Mouse (Mus musculus) limb, embryonic 12.5 days (tissue): ENCODE results near the gene Ormdl2. TPM values are rescaled to one million over a fixed set of nuclear protein-coding genes. Genes with fewer than 3 reads are reported as not detected.

ENCODE experiments used
- ATAC-seq: fragments of 200-750 bp; cut with Nextera tagmentation; 2 replicates; pipeline ENCODE4 v1.8.0; 2017; ENCODE audit warnings: low read depth, moderate TSS enrichment; ENCODE audit not compliant: insufficient number of reproducible peaks, insufficient read depth, low FRiP score, low TSS enrichment
- H3K27ac ChIP-seq: fragments of 300-500 bp; sonication (generic); 2 replicates; pipeline ENCODE4 v1.5.1; 2016; ENCODE audit warnings: mild to moderate bottlenecking, moderate library complexity
- H3K27me3 ChIP-seq: fragments of 300-500 bp; sonication (generic); 2 replicates; pipeline ENCODE4 v1.6.1; 2016; ENCODE audit warnings: mild to moderate bottlenecking, moderate library complexity
- H3K36me3 ChIP-seq: fragments of 300-500 bp; sonication (generic); 2 replicates; pipeline ENCODE4 v1.6.1; 2016; ENCODE audit warnings: mild to moderate bottlenecking, moderate library complexity
- H3K4me1 ChIP-seq: fragments of 300-500 bp; sonication (generic); replicated peaks from 2 replicates; pipeline ENCODE4 v1.6.1; 2016
- H3K4me2 ChIP-seq: fragments of 300-500 bp; sonication (generic); 2 replicates; pipeline ENCODE4 v1.6.1; 2016; ENCODE audit warnings: mild to moderate bottlenecking, moderate library complexity
- H3K4me3 ChIP-seq: fragments of 300-500 bp; sonication (generic); replicated peaks from 2 replicates; pipeline ENCODE4 v1.5.1; 2016; ENCODE audit warnings: mild to moderate bottlenecking
- H3K9ac ChIP-seq: fragments of 300-500 bp; sonication (generic); replicated peaks from 2 replicates; pipeline ENCODE4 v1.6.1; 2016; ENCODE audit warnings: mild to moderate bottlenecking, moderate library complexity
- H3K9me3 ChIP-seq: fragments of 300-500 bp; sonication (generic); 2 replicates; pipeline ENCODE4 v1.6.1; 2016; ENCODE audit warnings: mild to moderate bottlenecking, moderate library complexity
- WGBS: fragments of 180-500 bp; shearing (Covaris S2); methylation state at CpG from one replicate; pipeline ENCODE4 v1.1.7; 2016; 5-methylcytosine and 5-hydroxymethylcytosine counted together
- polyA plus RNA-seq: library from polyadenylated mRNA; unstranded; fragments of >200 nt; fragmentation: Nextera tagmentation; extraction: Ambion mirVana; gene quantifications from 2 replicates; pipeline ENCODE4 v1.2.1, GENCODE M21; 2016

Gene Ormdl2
- polyA plus RNA-seq, 1 experiment from 2014 or later = 31.6 TPM

GRCm38 (mm10) chr10:128778441-128778840 is 43.0 kb downstream of the Ormdl2 start:
- peaks cover 8% of the 10 kb centered on the region for H3K9me3 ChIP-seq
- H3K9ac ChIP-seq = no peak overlapping the region
- no peaks in the 10 kb centered on the region for H3K27me3 ChIP-seq
- no peak overlapping the region for H3K4me3 ChIP-seq
- no peaks in the 10 kb centered on the region for H3K36me3 ChIP-seq
- 93% methylated on average over 2 of the region's 2 CpGs for WGBS
- H3K4me2 ChIP-seq = no peak overlapping the region
- peaks cover 22% of the 10 kb centered on the region for H3K4me1 ChIP-seq
- no peak for ATAC-seq
- H3K27ac ChIP-seq = peak overlapping the region; percentile 78

GRCm38 (mm10) chr10:128773685-128774084 is 47.8 kb downstream of the Ormdl2 start:
- Histone ChIP-seq H3K36me3 (peaks cover 3% of the 10 kb centered on the region; the same call in 1 of the 2 replicates), H3K9me3 (no peaks in the 10 kb centered on the region), H3K27ac (no peak overlapping the region), H3K9ac (no peak overlapping the region), H3K4me1 (peaks cover 5% of the 10 kb centered on the region), H3K4me2 (no peak overlapping the region), H3K27me3 (no peaks in the 10 kb centered on the region), H3K4me3 (no peak overlapping the region)
- WGBS = 26% methylated on average over 5 of the region's 5 CpGs
- 0 out of 2 replicates have a peak, but pooled peaks have one; percentile 15 for ATAC-seq

GRCm38 (mm10) chr10:128772895-128773294 is 48.5 kb downstream of the Ormdl2 start:
- Histone ChIP-seq H3K36me3 (peaks cover 10% of the 10 kb centered on the region; the same call in 1 of the 2 replicates), H3K4me1 (peaks cover 3% of the 10 kb centered on the region; the same call in 1 of the 2 replicates), H3K27me3 (no peaks in the 10 kb centered on the region), H3K4me2 (no peak overlapping the region), H3K4me3 (no peak overlapping the region), H3K9ac (no peak overlapping the region), H3K9me3 (no peaks in the 10 kb centered on the region), H3K27ac (no peak overlapping the region)
- ATAC-seq = no peak
- WGBS = 72% methylated on average over 2 of the region's 2 CpGs

Other genes starting within 250 kb of the Ormdl2 start
- 15.4 and 16.6 TPM in 2 replicates for gene Erbb3, start 232.0 kb downstream of the Ormdl2 start, polyA plus RNA-seq
- gene Rps26, start 194.9 kb downstream of the Ormdl2 start, polyA plus RNA-seq = 753 and 757 TPM in 2 replicates
- gene Ikzf4, start 175.7 kb downstream of the Ormdl2 start, polyA plus RNA-seq = 3.4 and 4.0 TPM in 2 replicates
- gene Suox, start 147.6 kb downstream of the Ormdl2 start, polyA plus RNA-seq = 14.7 and 16.7 TPM in 2 replicates
- gene Rab5b, start 125.4 kb downstream of the Ormdl2 start, polyA plus RNA-seq = 72.7 and 78.2 TPM in 2 replicates
- 0.71 and 1.2 TPM in 2 replicates for gene Pmel, start 117.5 kb downstream of the Ormdl2 start, polyA plus RNA-seq
- 147 and 161 TPM in 2 replicates for gene Cdk2, start 116.6 kb downstream of the Ormdl2 start, polyA plus RNA-seq
- 8.4 and 8.9 TPM in 2 replicates for gene Dgka, start 76.8 kb downstream of the Ormdl2 start, polyA plus RNA-seq
- gene Pym1, start 73.8 kb downstream of the Ormdl2 start, polyA plus RNA-seq = 54.2 and 55.2 TPM in 2 replicates
- gene Mmp19, start 30.7 kb downstream of the Ormdl2 start, polyA plus RNA-seq = 0.36 and 0.50 TPM in 2 replicates
- gene Dnajc14, start 17.6 kb downstream of the Ormdl2 start, polyA plus RNA-seq = 56.4 and 58.0 TPM in 2 replicates
- 22.6 and 23.4 TPM in 2 replicates for gene Tmem198b, start 17.3 kb downstream of the Ormdl2 start, polyA plus RNA-seq
- 241 and 260 TPM in 2 replicates for gene Sarnp, start 4.3 kb downstream of the Ormdl2 start, polyA plus RNA-seq
- 15.2 and 20.7 TPM in 2 replicates for gene Gdf11, start 70.1 kb upstream of the Ormdl2 start, polyA plus RNA-seq
- gene Cd63, start 79.3 kb upstream of the Ormdl2 start, polyA plus RNA-seq = 522 and 547 TPM in 2 replicates
- 9.3 and 11.4 TPM in 2 replicates for gene Rdh5, start 101.2 kb upstream of the Ormdl2 start, polyA plus RNA-seq
- gene Bloc1s1, start 102.4 kb upstream of the Ormdl2 start, polyA plus RNA-seq = 197 and 202 TPM in 2 replicates
- gene Itga7, start 112.2 kb upstream of the Ormdl2 start, polyA plus RNA-seq = 1.3 and 1.7 TPM in 2 replicates
- gene Mettl7b, start 139.3 kb upstream of the Ormdl2 start, polyA plus RNA-seq = not detected in 2 replicates
- gene Olfr9, start 167.8 kb upstream of the Ormdl2 start, polyA plus RNA-seq = not detected in 2 replicates
- gene Olfr763, start 189.1 kb upstream of the Ormdl2 start, polyA plus RNA-seq = not detected in 2 replicates
- not detected in 2 replicates for gene Olfr764-ps1, start 218.3 kb upstream of the Ormdl2 start, polyA plus RNA-seq
- not detected in 2 replicates for gene Olfr765, start 228.4 kb upstream of the Ormdl2 start, polyA plus RNA-seq
- not detected in 2 replicates for gene Olfr766-ps1, start 247.3 kb upstream of the Ormdl2 start, polyA plus RNA-seq